Mouse (Mus musculus) MEL (cell line): Measurements from ENCODE around the gene Hook2. TPM values are rescaled to one million over a fixed set of nuclear protein-coding genes. Genes with fewer than 3 reads are reported as not detected.

Experiments
- DNase-seq: peaks from one replicate; pipeline ENCODE4 v3.0.0; 2011; ENCODE audit warnings: low read depth, low spot score
- H3K27ac ChIP-seq: 2 replicates; pipeline ENCODE4 v1.5.1; 2012; ENCODE audit warnings: low read depth, mild to moderate bottlenecking, control low read depth, low read length, moderate library complexity; ENCODE audit not compliant: control insufficient read depth
- H3K27me3 ChIP-seq, 2 experiments: fragments of 150-350 bp in 1 of 2; sonication (generic) in 1 of 2; 2 replicates each; pipeline ENCODE4 v1.6.1; 2012; ENCODE audit warnings: low read length in 2 of 2, mild to moderate bottlenecking in 2 of 2, improper control_type of control experiment in 1 of 2, moderate library complexity in 1 of 2; ENCODE audit not compliant: insufficient read depth in 2 of 2, control insufficient read depth in 1 of 2
- H3K36me3 ChIP-seq, 2 experiments: 2 replicates each; pipeline ENCODE4 v1.6.1; 2012 to 2014; ENCODE audit warnings: low read length in 2 of 2, improper control_type of control experiment in 1 of 2, inconsistent platforms in 1 of 2, mild to moderate bottlenecking in 1 of 2; ENCODE audit not compliant: insufficient read depth in 2 of 2, control insufficient read depth in 1 of 2
- H3K4me1 ChIP-seq, 2 experiments: fragments of 150-350 bp in 1 of 2; sonication (generic) in 1 of 2; 2 replicates each; pipeline ENCODE4 v1.6.1; 2012; ENCODE audit warnings: low read length in 2 of 2, improper control_type of control experiment in 1 of 2, mild to moderate bottlenecking in 1 of 2; ENCODE audit not compliant: insufficient read depth in 2 of 2, control insufficient read depth in 1 of 2
- H3K4me3 ChIP-seq, 2 experiments: fragments of 150-350 bp in 1 of 2; sonication (generic) in 1 of 2; 2 replicates each; pipeline ENCODE4 v1.5.1; 2012; ENCODE audit warnings: low read depth in 2 of 2, low read length in 2 of 2, mild to moderate bottlenecking in 2 of 2, moderate library complexity in 2 of 2, control low read depth in 1 of 2, improper control_type of control experiment in 1 of 2; ENCODE audit not compliant: control insufficient read depth in 1 of 2, insufficient read depth in 1 of 2
- H3K79me2 ChIP-seq: 2 replicates; pipeline ENCODE4 v1.6.1; 2012; ENCODE audit warnings: mild to moderate bottlenecking, low read length, moderate library complexity; ENCODE audit not compliant: control insufficient read depth, poor library complexity, insufficient read depth
- H3K9ac ChIP-seq: 2 replicates; pipeline ENCODE4 v1.6.1; 2012; ENCODE audit warnings: low read depth, mild to moderate bottlenecking, control low read depth, low read length, moderate library complexity; ENCODE audit not compliant: control insufficient read depth, poor library complexity, severe bottlenecking
- H3K9me3 ChIP-seq: fragments of 150-350 bp; sonication (generic); replicated peaks from 2 replicates; pipeline ENCODE4 v1.6.1; 2012; ENCODE audit warnings: mild to moderate bottlenecking, low read length, improper control_type of control experiment, moderate library complexity; ENCODE audit not compliant: insufficient read depth
- BHLHE40 ChIP-seq: IDR thresholded peaks from 2 replicates; pipeline ENCODE4 v1.6.1; 2012; ENCODE audit warnings: low read depth, mild to moderate bottlenecking, inconsistent platforms, low read length, improper control_type of control experiment, borderline replicate concordance
- CHD1 ChIP-seq: IDR thresholded peaks from 2 replicates; pipeline ENCODE4 v1.6.1; 2012; ENCODE audit warnings: low read depth, mild to moderate bottlenecking, inconsistent platforms, low read length, improper control_type of control experiment
- CHD2 ChIP-seq: IDR thresholded peaks from 2 replicates; pipeline ENCODE4 v1.6.1; 2011; ENCODE audit warnings: low read length, improper control_type of control experiment
- HCFC1 ChIP-seq: IDR thresholded peaks from 2 replicates; pipeline ENCODE4 v1.6.1; 2012; ENCODE audit warnings: low read depth, mild to moderate bottlenecking, inconsistent platforms, low read length, improper control_type of control experiment, moderate library complexity
- KAT2A ChIP-seq: conservative IDR thresholded peaks from 2 replicates; pipeline ENCODE4 v1.6.1; 2012; ENCODE audit warnings: low read depth, low read length, improper control_type of control experiment, inconsistent platforms
- MAFK ChIP-seq: IDR thresholded peaks from 2 replicates; pipeline ENCODE4 v1.6.1; 2011; ENCODE audit warnings: low read depth, mild to moderate bottlenecking, low read length, improper control_type of control experiment, borderline replicate concordance
- MAZ ChIP-seq: IDR thresholded peaks from 2 replicates; pipeline ENCODE4 v1.6.1; 2012; ENCODE audit warnings: low read depth, mild to moderate bottlenecking, inconsistent platforms, low read length, improper control_type of control experiment
- MYB ChIP-seq: IDR thresholded peaks from 2 replicates; pipeline ENCODE4 v1.6.1; 2011; ENCODE audit warnings: mild to moderate bottlenecking, low read depth, low read length, improper control_type of control experiment
- NRF1 ChIP-seq: IDR thresholded peaks from 2 replicates; pipeline ENCODE4 v1.6.1; 2014; ENCODE audit warnings: low read depth, mild to moderate bottlenecking, inconsistent platforms, low read length, improper control_type of control experiment, moderate library complexity; ENCODE audit not compliant: poor library complexity, insufficient read depth, severe bottlenecking
- POLR2A ChIP-seq, 2 experiments: IDR thresholded peaks; 2 replicates each; pipeline ENCODE4 v1.6.1; 2011 to 2012; ENCODE audit warnings: low read length in 2 of 2, mild to moderate bottlenecking in 2 of 2, control low read depth in 1 of 2, improper control_type of control experiment in 1 of 2, low read depth in 1 of 2, moderate library complexity in 1 of 2; ENCODE audit not compliant: control insufficient read depth in 1 of 2, insufficient read depth in 1 of 2, poor library complexity in 1 of 2
- POLR2AphosphoS5 ChIP-seq: IDR thresholded peaks from 2 replicates; pipeline ENCODE4 v1.6.1; 2012; ENCODE audit warnings: low read depth, borderline replicate concordance, mild to moderate bottlenecking, inconsistent platforms, low read length, moderate library complexity, mixed read lengths
- RAD21 ChIP-seq: IDR thresholded peaks from 2 replicates; pipeline ENCODE4 v1.6.1; 2011; ENCODE audit warnings: mild to moderate bottlenecking, low read depth, low read length, improper control_type of control experiment
- RCOR1 ChIP-seq: IDR thresholded peaks from 2 replicates; pipeline ENCODE4 v1.6.1; 2012; ENCODE audit warnings: low read depth, mild to moderate bottlenecking, inconsistent platforms, low read length, improper control_type of control experiment
- SMC3 ChIP-seq: IDR thresholded peaks from 2 replicates; pipeline ENCODE4 v1.6.1; 2011; ENCODE audit warnings: low read depth, low read length, improper control_type of control experiment
- TAL1 ChIP-seq: IDR thresholded peaks from 2 replicates; pipeline ENCODE4 v1.6.1; 2012; ENCODE audit warnings: mild to moderate bottlenecking, inconsistent platforms, low read length, moderate library complexity, mixed read lengths
- TCF12 ChIP-seq: IDR thresholded peaks from 2 replicates; pipeline ENCODE4 v1.6.1; 2014; ENCODE audit warnings: low read depth, mild to moderate bottlenecking, inconsistent platforms, low read length, improper control_type of control experiment, moderate library complexity
- UBTF ChIP-seq: IDR thresholded peaks from 2 replicates; pipeline ENCODE4 v1.6.1; 2012; ENCODE audit warnings: low read depth, mild to moderate bottlenecking, inconsistent platforms, low read length, improper control_type of control experiment, moderate library complexity, borderline replicate concordance; ENCODE audit not compliant: insufficient read depth
- ZC3H11A ChIP-seq: IDR thresholded peaks from 2 replicates; pipeline ENCODE4 v1.6.1; 2012; ENCODE audit warnings: low read depth, mild to moderate bottlenecking, inconsistent platforms, low read length, improper control_type of control experiment
- ZMIZ1 ChIP-seq: IDR thresholded peaks from 2 replicates; pipeline ENCODE4 v1.6.1; 2012; ENCODE audit warnings: low read depth, mild to moderate bottlenecking, inconsistent platforms, low read length, improper control_type of control experiment, moderate library complexity
- ZNF384 ChIP-seq: IDR thresholded peaks from 2 replicates; pipeline ENCODE4 v1.6.1; 2012; ENCODE audit warnings: low read depth, mild to moderate bottlenecking, inconsistent platforms, low read length, improper control_type of control experiment
- polyA plus RNA-seq, 2 experiments: library from polyadenylated mRNA; stranded (reverse) in 1 of 2; unstranded in 1 of 2; fragments of >175 nt in 1 of 2; fragments of >200 nt in 1 of 2; gene quantifications; 2 replicates each; pipeline versions ENCODE4 v1.2.1 to v1.2.4; 2012; ENCODE audit warnings: low replicate concordance in 2 of 2, low read depth in 1 of 2; ENCODE audit not compliant: insufficient read length in 2 of 2, insufficient read depth in 1 of 2, missing spikeins in 1 of 2
- total RNA-seq: library from RNA; depleted of rRNA; stranded (reverse); fragments of 300-350 nt; gene quantifications from 2 replicates; pipeline ENCODE4 v1.2.3, GENCODE M21; 2012

Gene Hook2
- total and polyA plus RNA-seq, 3 experiments, result 10.5 to 17.5 TPM; not detected in 1

- TF ChIP-seq NRF1 (no peak), ZC3H11A (no peak), BHLHE40 (no peak), SMC3 (no peak), MAFK (no peak), RAD21 (no peak), RCOR1 (peak; percentile 85)
These were observed 3.9 kb upstream of the Hook2 start (continued) for GRCm38 (mm10) chr8:84986379-84986945.

GRCm38 (mm10) chr8:84987388-84987787 lies 3.0 kb upstream of the Hook2 start:
- Histone ChIP-seq H3K27me3 (no peaks in the 10 kb centered on the region), H3K9ac (no peak overlapping the region; the same call in none of the 2 replicates), H3K4me3 (no peak overlapping the region), H3K9me3 (no peaks in the 10 kb centered on the region), H3K36me3 (peaks cover 0 to 37% of the 10 kb centered on the region in 2 experiments; a peak in 2 of 4 replicates), H3K27ac (peak overlapping the region; percentile 91), H3K4me1 (peaks cover 4 to 46% of the 10 kb centered on the region in 2 experiments), H3K79me2 (peaks cover 6% of the 10 kb centered on the region; the same call in 1 of the 2 replicates)
- TF ChIP-seq MAZ, result no peak
- no peak for TF ChIP-seq ZNF384
- TF ChIP-seq MYB, result no peak
- no peak for TF ChIP-seq POLR2AphosphoS5
- TF ChIP-seq SMC3, result no peak
- no peak for TF ChIP-seq TAL1
- TF ChIP-seq ZMIZ1, result no peak
- TF ChIP-seq TCF12, result no peak
- no peak for TF ChIP-seq HCFC1
- no peak for TF ChIP-seq MAFK
- no peak for TF ChIP-seq CHD1
- TF ChIP-seq KAT2A, result no peak
- TF ChIP-seq POLR2A (IDR thresholded peaks at IDR 0.05; ENCODE audit: control insufficient read depth in 1 of 2, insufficient read depth in 1 of 2, low read depth in 1 of 2, low read length in 2 of 2, poor library complexity in 1 of 2), result no peak
- no peak for TF ChIP-seq CHD2
- TF ChIP-seq UBTF, result no peak
- no peak for DNase-seq
